Mouse (Mus musculus): ENCODE results near the gene Olfr710. TPM values are rescaled to one million over a fixed set of nuclear protein-coding genes. Genes with fewer than 3 reads are reported as not detected.
"Not testable (repeated sequence)": the region's sequence is repeated elsewhere in the genome, so short reads cannot be mapped to it uniquely, and the experiment has no call there.

The Olfr710 gene
- polyA plus RNA-seq (2015; fragmentation: Nextera tagmentation; extraction: Ambion mirVana) = not detected in 2 replicates

DNA sequence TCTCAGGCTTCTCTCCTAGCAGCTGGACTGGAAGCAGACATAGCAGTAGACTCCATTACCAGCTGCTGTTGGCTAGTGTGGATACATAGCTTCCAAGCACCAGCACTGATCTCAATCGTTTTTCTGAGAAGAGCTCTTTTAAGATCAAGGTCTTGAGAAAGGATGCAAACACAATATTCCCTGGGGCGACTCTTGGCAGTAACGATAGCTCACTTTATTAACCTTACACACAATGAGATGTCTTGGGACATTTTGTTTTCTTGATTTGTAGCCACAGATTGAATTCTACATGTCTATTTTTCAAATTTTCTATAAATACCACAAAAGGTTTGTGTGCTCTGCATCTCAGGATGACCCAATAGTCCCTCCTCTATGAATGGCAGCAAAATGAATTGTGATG is at the start of gene Olfr710:
Gene Olfr710 (minus strand): TSS at position 101 of the 400 bp plus-strand sequence.
- Histone ChIP-seq H3K27ac (no peak within 1 kb of the TSS), H3K36me3 (replicated peaks) (no peaks in the 10 kb centered on the region), H3K4me3 (no peak within 1 kb of the TSS), H3K9ac (no peak within 1 kb of the TSS), H3K27me3 (replicated peaks) (no peaks in the 10 kb centered on the region), H3K4me2 (no peak within 1 kb of the TSS), H3K4me1 (no peaks in the 10 kb centered on the region), H3K9me3 (no peaks in the 10 kb centered on the region)
- no peak for ATAC-seq (replicated peaks)
- 78% methylated on average over 3 of the region's 3 CpGs for WGBS

DNA sequence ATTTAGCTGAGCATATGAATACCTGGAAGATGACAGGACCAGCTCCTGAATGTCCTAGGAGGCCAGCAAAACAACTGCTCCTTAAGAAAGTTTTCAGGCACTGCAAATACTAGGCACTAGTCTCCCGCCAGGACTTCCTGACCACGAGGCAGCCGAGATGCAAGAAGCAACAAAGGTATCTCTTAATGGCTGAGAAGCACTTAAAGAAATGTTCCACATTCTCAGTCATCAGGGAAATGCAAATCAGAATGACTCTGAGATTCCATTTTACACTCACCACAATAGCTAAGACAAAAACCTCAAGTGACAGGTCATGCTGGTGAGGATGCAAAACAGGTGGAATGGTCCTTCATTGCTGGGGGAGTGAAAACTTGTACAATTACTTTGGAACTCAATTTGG is 37.1 kb upstream of the Olfr710 start:
- H3K9me3 ChIP-seq = no peaks in the 10 kb centered on the region
- H3K27ac ChIP-seq = no peak overlapping the region
- no peaks in the 10 kb centered on the region for H3K36me3 ChIP-seq (replicated peaks)
- 93% methylated on average over 3 of the region's 3 CpGs for WGBS
- no peak overlapping the region for H3K9ac ChIP-seq
- ATAC-seq (replicated peaks) = no peak
- no peak overlapping the region for H3K4me3 ChIP-seq
- H3K4me1 ChIP-seq = no peaks in the 10 kb centered on the region
- H3K4me2 ChIP-seq = no peak overlapping the region
- no peaks in the 10 kb centered on the region for H3K27me3 ChIP-seq (replicated peaks)

DNA sequence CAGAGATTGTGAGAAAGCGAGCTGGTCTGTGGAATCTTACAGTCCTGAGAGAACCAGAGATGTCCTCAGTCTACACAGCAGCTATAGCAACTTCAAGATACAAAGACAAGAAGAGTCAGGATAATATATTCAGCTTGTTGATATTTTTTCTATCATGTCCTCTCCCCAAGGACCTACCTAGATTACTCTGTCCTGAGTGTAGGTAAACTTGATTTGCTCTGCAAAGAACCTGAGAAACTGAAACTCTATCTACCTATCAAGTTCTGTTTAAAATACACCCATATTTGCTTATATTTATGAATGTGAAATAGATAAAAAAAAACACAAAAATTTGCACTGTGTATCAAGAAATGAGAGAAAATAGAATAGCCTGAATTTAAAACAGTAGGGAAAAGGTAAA is 27.2 kb upstream of the Olfr710 start, which contains the start of gene Olfr711:
Gene Olfr711 (minus strand): TSS at position 101 of the 400 bp plus-strand sequence.
- 47% methylated on average over 1 of the region's 1 CpGs for WGBS
- H3K9me3 ChIP-seq = no peaks in the 10 kb centered on the region

DNA sequence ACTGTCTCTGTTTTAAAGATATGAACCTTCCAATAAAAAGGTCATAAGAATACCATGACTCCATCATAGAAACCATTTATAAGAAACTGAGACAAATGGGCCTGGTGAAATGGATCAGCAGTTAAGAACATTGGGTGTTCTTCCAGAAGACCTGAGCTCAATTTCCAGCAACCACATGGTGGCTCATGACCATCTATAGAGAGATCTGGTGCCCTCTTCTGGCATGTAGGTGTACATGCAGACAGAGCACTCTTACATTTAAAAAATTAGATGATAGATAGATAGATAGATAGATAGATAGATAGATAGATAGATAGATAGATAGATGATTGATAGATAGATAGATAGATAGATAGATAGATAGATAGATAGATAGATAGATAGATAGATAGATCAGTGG is 19.4 kb upstream of the Olfr710 start:
- H3K4me1 ChIP-seq; H3K4me2 ChIP-seq; H3K4me3 ChIP-seq; ATAC-seq (replicated peaks); H3K27me3 ChIP-seq (replicated peaks); H3K9ac ChIP-seq; H3K36me3 ChIP-seq (replicated peaks); H3K27ac ChIP-seq; H3K9me3 ChIP-seq: not testable (repeated sequence)

More for the DNA sequence above, 27.2 kb upstream of the Olfr710 start, which contains the start of gene Olfr711:
- H3K4me2 ChIP-seq = no peak within 1 kb of the TSS
- H3K4me3 ChIP-seq = no peak within 1 kb of the TSS
- no peak within 1 kb of the TSS for H3K9ac ChIP-seq
- no peak for ATAC-seq (replicated peaks)
- H3K27ac ChIP-seq = no peak within 1 kb of the TSS
- H3K36me3 ChIP-seq (replicated peaks) = no peaks in the 10 kb centered on the region
- no peaks in the 10 kb centered on the region for H3K4me1 ChIP-seq
- no peaks in the 10 kb centered on the region for H3K27me3 ChIP-seq (replicated peaks)

GRCm38 (mm10) chr7:106963837-106964236 is 15.7 kb upstream of the Olfr710 start, which contains the start of gene Olfr6:
Gene Olfr6 (minus strand): TSS chr7:106963937.
- ATAC-seq (replicated peaks) = no peak
- no peaks in the 10 kb centered on the region for H3K27me3 ChIP-seq (replicated peaks)
- no peak within 1 kb of the TSS for H3K4me3 ChIP-seq
- H3K4me2 ChIP-seq = no peak within 1 kb of the TSS
- H3K9me3 ChIP-seq = peaks cover 4% of the 10 kb centered on the region; the same call in 1 of the 2 replicates
- H3K36me3 ChIP-seq (replicated peaks) = no peaks in the 10 kb centered on the region
- no peak within 1 kb of the TSS for H3K9ac ChIP-seq
- WGBS = 85% methylated on average over 1 of the region's 1 CpGs
- H3K4me1 ChIP-seq = no peaks in the 10 kb centered on the region
- no peak within 1 kb of the TSS for H3K27ac ChIP-seq

GRCm38 (mm10) chr7:106932119-106932518 is 16.0 kb downstream of the Olfr710 start, which contains the start of gene Olfr709-ps1:
Gene Olfr709-ps1 (minus strand): TSS chr7:106932219.
- no peak within 1 kb of the TSS for H3K27ac ChIP-seq
- no peak for ATAC-seq (replicated peaks)

DNA sequence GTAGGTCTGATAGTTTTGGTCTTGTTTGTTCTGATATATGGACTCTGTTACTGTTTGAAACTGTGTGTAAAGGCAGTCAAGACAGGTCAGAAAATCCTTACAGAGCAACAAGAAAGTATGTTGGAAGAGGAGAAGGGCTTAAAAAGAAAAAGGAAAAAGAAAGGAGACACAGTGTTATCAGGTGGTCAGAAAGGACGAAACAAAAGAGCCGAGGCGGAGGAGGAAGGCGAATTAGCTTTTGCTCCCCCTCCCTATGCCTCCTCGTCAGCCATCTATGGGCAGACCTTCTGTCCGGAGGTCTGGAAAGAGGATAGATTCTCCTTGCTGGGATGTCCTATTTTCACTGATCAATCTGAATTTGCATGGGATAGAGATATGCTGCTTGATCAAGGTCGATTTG is 27.2 kb downstream of the Olfr710 start:
- not testable (repeated sequence) for H3K36me3 ChIP-seq (replicated peaks); H3K27me3 ChIP-seq (replicated peaks); H3K9ac ChIP-seq; ATAC-seq (replicated peaks); H3K4me1 ChIP-seq; H3K9me3 ChIP-seq; H3K4me2 ChIP-seq; H3K4me3 ChIP-seq; H3K27ac ChIP-seq
- 92% methylated on average over 7 of the region's 7 CpGs for WGBS

More at GRCm38 (mm10) chr7:106932119-106932518, 16.0 kb downstream of the Olfr710 start, which contains the start of gene Olfr709-ps1:
- Histone ChIP-seq H3K27me3 (replicated peaks) (no peaks in the 10 kb centered on the region), H3K9me3 (no peaks in the 10 kb centered on the region), H3K4me3 (no peak within 1 kb of the TSS), H3K36me3 (replicated peaks) (no peaks in the 10 kb centered on the region), H3K9ac (no peak within 1 kb of the TSS), H3K4me2 (no peak within 1 kb of the TSS), H3K4me1 (no peaks in the 10 kb centered on the region)

GRCm38 (mm10) chr7:106907676-106908075 is 40.4 kb downstream of the Olfr710 start, which contains the start of gene Olfr1532-ps1:
Gene Olfr1532-ps1 (plus strand): TSS chr7:106908001.
- Histone ChIP-seq H3K4me2 (no peak within 1 kb of the TSS), H3K36me3 (replicated peaks) (no peaks in the 10 kb centered on the region), H3K27ac (no peak within 1 kb of the TSS), H3K27me3 (replicated peaks) (no peaks in the 10 kb centered on the region), H3K9me3 (no peaks in the 10 kb centered on the region), H3K4me3 (no peak within 1 kb of the TSS), H3K9ac (no peak within 1 kb of the TSS), H3K4me1 (no peaks in the 10 kb centered on the region)
- no peak for ATAC-seq (replicated peaks)
- 59% methylated on average over 2 of the region's 2 CpGs for WGBS

- not testable (repeated sequence) for ATAC-seq (replicated peaks); H3K4me3 ChIP-seq; H3K27ac ChIP-seq; H3K4me1 ChIP-seq; H3K36me3 ChIP-seq (replicated peaks); H3K27me3 ChIP-seq (replicated peaks); H3K4me2 ChIP-seq; H3K9ac ChIP-seq; H3K9me3 ChIP-seq
- 87% methylated on average over 3 of the region's 3 CpGs for WGBS
Measured at GRCm38 (mm10) chr7:106901141-106901540, 47.0 kb downstream of the Olfr710 start, which contains the start of gene Olfr707. Gene Olfr707 (minus strand): TSS chr7:106901241.

Other genes with a start within 250 kb of the Olfr710 start
- gene Olfr695, start 231.9 kb downstream of the Olfr710 start, polyA plus RNA-seq (2015; fragmentation: Nextera tagmentation; extraction: Ambion mirVana) = not detected in 2 replicates
- not detected in 2 replicates for gene Olfr697, start 205.9 kb downstream of the Olfr710 start, polyA plus RNA-seq (2015; fragmentation: Nextera tagmentation; extraction: Ambion mirVana)
- not detected in 2 replicates for gene Olfr698, start 192.9 kb downstream of the Olfr710 start, polyA plus RNA-seq (2015; fragmentation: Nextera tagmentation; extraction: Ambion mirVana)
- not detected in 2 replicates for gene Olfr699, start 155.1 kb downstream of the Olfr710 start, polyA plus RNA-seq (2015; fragmentation: Nextera tagmentation; extraction: Ambion mirVana)
- not detected in 2 replicates for gene Olfr700, start 139.5 kb downstream of the Olfr710 start, polyA plus RNA-seq (2015; fragmentation: Nextera tagmentation; extraction: Ambion mirVana)
- gene Olfr701, start 134.2 kb downstream of the Olfr710 start, polyA plus RNA-seq (2015; fragmentation: Nextera tagmentation; extraction: Ambion mirVana) = not detected in 2 replicates
- not detected in 2 replicates for gene Olfr702, start 114.4 kb downstream of the Olfr710 start, polyA plus RNA-seq (2015; fragmentation: Nextera tagmentation; extraction: Ambion mirVana)
- gene Olfr703, start 105.0 kb downstream of the Olfr710 start, polyA plus RNA-seq (2015; fragmentation: Nextera tagmentation; extraction: Ambion mirVana) = not detected in 2 replicates
- gene Olfr704, start 85.1 kb downstream of the Olfr710 start, polyA plus RNA-seq (2015; fragmentation: Nextera tagmentation; extraction: Ambion mirVana) = not detected in 2 replicates
- not detected in 2 replicates for gene Olfr705, start 71.4 kb downstream of the Olfr710 start, polyA plus RNA-seq (2015; fragmentation: Nextera tagmentation; extraction: Ambion mirVana)
- not detected in 2 replicates for gene Olfr706, start 60.1 kb downstream of the Olfr710 start, polyA plus RNA-seq (2015; fragmentation: Nextera tagmentation; extraction: Ambion mirVana)
- gene Olfr707, start 47.1 kb downstream of the Olfr710 start, polyA plus RNA-seq (2015; fragmentation: Nextera tagmentation; extraction: Ambion mirVana) = not detected in 2 replicates
- not detected in 2 replicates for gene Olfr1532-ps1, start 40.3 kb downstream of the Olfr710 start, polyA plus RNA-seq (2015; fragmentation: Nextera tagmentation; extraction: Ambion mirVana)
- not detected in 2 replicates for gene Olfr709-ps1, start 16.1 kb downstream of the Olfr710 start, polyA plus RNA-seq (2015; fragmentation: Nextera tagmentation; extraction: Ambion mirVana)
- not detected in 2 replicates for gene Olfr6, start 15.6 kb upstream of the Olfr710 start, polyA plus RNA-seq (2015; fragmentation: Nextera tagmentation; extraction: Ambion mirVana)
- gene Olfr711, start 27.1 kb upstream of the Olfr710 start, polyA plus RNA-seq (2015; fragmentation: Nextera tagmentation; extraction: Ambion mirVana) = not detected in 2 replicates
- gene Olfr2, start 57.8 kb upstream of the Olfr710 start, polyA plus RNA-seq (2015; fragmentation: Nextera tagmentation; extraction: Ambion mirVana) = not detected in 2 replicates
- not detected in 2 replicates for gene Olfr713, start 82.9 kb upstream of the Olfr710 start, polyA plus RNA-seq (2015; fragmentation: Nextera tagmentation; extraction: Ambion mirVana)
- gene Olfr714, start 122.7 kb upstream of the Olfr710 start, polyA plus RNA-seq (2015; fragmentation: Nextera tagmentation; extraction: Ambion mirVana) = not detected in 2 replicates
- gene Olfr17, start 144.9 kb upstream of the Olfr710 start, polyA plus RNA-seq (2015; fragmentation: Nextera tagmentation; extraction: Ambion mirVana) = not detected in 2 replicates
- not detected in 2 replicates for gene Olfr715b, start 162.1 kb upstream of the Olfr710 start, polyA plus RNA-seq (2015; fragmentation: Nextera tagmentation; extraction: Ambion mirVana)
- gene Olfr715, start 182.8 kb upstream of the Olfr710 start, polyA plus RNA-seq (2015; fragmentation: Nextera tagmentation; extraction: Ambion mirVana) = not detected in 2 replicates
- not detected in 2 replicates for gene Olfr716, start 190.0 kb upstream of the Olfr710 start, polyA plus RNA-seq (2015; fragmentation: Nextera tagmentation; extraction: Ambion mirVana)
- not detected in 2 replicates for gene Nlrp14, start 218.7 kb upstream of the Olfr710 start, polyA plus RNA-seq (2015; fragmentation: Nextera tagmentation; extraction: Ambion mirVana)